Mouse (Mus musculus): ENCODE results near the gene Krtap19-1. TPM values are rescaled to one million over a fixed set of nuclear protein-coding genes. Genes with fewer than 3 reads are reported as not detected.

Gene Krtap19-1
- polyA plus RNA-seq, 1 experiment from 2014 or later, result not detected

DNA sequence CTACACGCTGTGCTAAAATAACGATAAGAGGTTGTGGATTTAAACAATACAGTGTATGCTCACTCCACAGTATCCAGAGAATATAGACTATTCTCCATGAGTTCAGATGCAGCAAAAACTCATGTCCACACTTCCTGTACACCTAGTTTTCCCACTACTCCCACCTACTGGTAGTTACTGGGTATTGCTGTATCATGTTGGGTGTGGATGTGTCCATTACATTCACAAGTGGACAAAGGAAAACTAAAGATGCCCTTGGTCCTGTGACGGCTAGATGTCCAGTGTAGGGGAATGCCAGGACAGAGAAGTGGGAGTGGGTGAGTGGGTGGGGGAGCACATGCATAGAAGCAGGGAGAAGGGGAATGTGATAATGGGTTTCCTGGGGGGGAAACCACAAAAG, 45.5 kb downstream of the Krtap19-1 start:
- ATAC-seq (ENCODE audit: insufficient number of reproducible peaks, insufficient read depth, low FRiP score, low TSS enrichment, low read depth), result no peak
- no peak overlapping the region for H3K4me3 ChIP-seq (replicated peaks)
- WGBS, result 86% methylated on average over 3 of the region's 3 CpGs

DNA sequence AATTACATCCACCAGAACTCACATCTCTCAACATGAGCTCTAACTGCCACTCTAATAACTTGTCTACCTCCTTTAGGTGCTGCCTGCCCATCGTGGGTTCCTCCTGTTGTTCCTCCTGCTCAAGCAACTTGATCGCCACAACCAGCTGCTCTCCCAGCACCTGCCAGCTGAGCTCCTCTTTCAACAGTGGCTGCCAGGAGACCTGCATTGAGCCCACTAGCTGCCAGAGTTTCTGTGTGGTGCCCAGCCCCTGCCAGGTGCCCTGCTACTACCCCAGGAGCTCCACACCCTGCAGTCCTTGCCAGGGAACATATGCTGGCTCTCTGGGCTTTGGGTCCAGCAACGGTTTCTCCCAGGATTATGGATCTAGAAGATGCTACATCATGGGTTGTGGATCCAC, 49.1 kb downstream of the Krtap19-1 start, which contains the start of gene Krtap15:
Gene Krtap15, plus strand, starts transcription at position 150 of the 400 bp plus-strand sequence.
- no peaks in the 10 kb centered on the region for H3K4me1 ChIP-seq (replicated peaks)
- no peak within 1 kb of the TSS for H3K4me3 ChIP-seq (replicated peaks)
- no peaks in the 10 kb centered on the region for H3K36me3 ChIP-seq
- 86% methylated on average over 3 of the region's 3 CpGs for WGBS
- H3K27me3 ChIP-seq, result no peaks in the 10 kb centered on the region; the same call in 1 of the 2 replicates
- no peaks in the 10 kb centered on the region for H3K9me3 ChIP-seq
- no peak for ATAC-seq (ENCODE audit: insufficient number of reproducible peaks, insufficient read depth, low FRiP score, low TSS enrichment, low read depth)
- H3K27ac ChIP-seq, result no peak within 1 kb of the TSS
- no peak within 1 kb of the TSS for H3K4me2 ChIP-seq
- no peak within 1 kb of the TSS for H3K9ac ChIP-seq (replicated peaks)

More for the DNA sequence above, 45.5 kb downstream of the Krtap19-1 start:
- H3K9me3 ChIP-seq, result no peaks in the 10 kb centered on the region
- no peaks in the 10 kb centered on the region for H3K4me1 ChIP-seq (replicated peaks)
- no peak overlapping the region for H3K4me2 ChIP-seq
- no peaks in the 10 kb centered on the region for H3K36me3 ChIP-seq
- no peak overlapping the region for H3K27ac ChIP-seq
- H3K27me3 ChIP-seq, result no peaks in the 10 kb centered on the region; the same call in 1 of the 2 replicates
- no peak overlapping the region for H3K9ac ChIP-seq (replicated peaks)

Other genes with a start within 250 kb of the Krtap19-1 start
- not detected in 2 replicates for gene 2310079G19Rik, start 241.7 kb downstream of the Krtap19-1 start, polyA plus RNA-seq (2016; fragmentation: Nextera tagmentation; extraction: Ambion mirVana)
- gene Krtap26-1, start 221.6 kb downstream of the Krtap19-1 start, polyA plus RNA-seq (2016; fragmentation: Nextera tagmentation; extraction: Ambion mirVana), result not detected in 2 replicates
- not detected in 2 replicates for gene Krtap27-1, start 197.7 kb downstream of the Krtap19-1 start, polyA plus RNA-seq (2016; fragmentation: Nextera tagmentation; extraction: Ambion mirVana)
- gene 2310061N02Rik, start 161.4 kb downstream of the Krtap19-1 start, polyA plus RNA-seq (2016; fragmentation: Nextera tagmentation; extraction: Ambion mirVana), result not detected in 2 replicates
- gene Krtap13-1, start 140.5 kb downstream of the Krtap19-1 start, polyA plus RNA-seq (2016; fragmentation: Nextera tagmentation; extraction: Ambion mirVana), result not detected in 2 replicates
- not detected in 2 replicates for gene Krtap13, start 117.8 kb downstream of the Krtap19-1 start, polyA plus RNA-seq (2016; fragmentation: Nextera tagmentation; extraction: Ambion mirVana)
- not detected in 2 replicates for gene 2310034C09Rik, start 110.6 kb downstream of the Krtap19-1 start, polyA plus RNA-seq (2016; fragmentation: Nextera tagmentation; extraction: Ambion mirVana)
- gene 2310057N15Rik, start 95.2 kb downstream of the Krtap19-1 start, polyA plus RNA-seq (2016; fragmentation: Nextera tagmentation; extraction: Ambion mirVana), result not detected in 2 replicates
- gene Gm5965, start 91.5 kb downstream of the Krtap19-1 start, polyA plus RNA-seq (2016; fragmentation: Nextera tagmentation; extraction: Ambion mirVana), result not detected in 2 replicates
- gene Gm20741, start 57.2 kb downstream of the Krtap19-1 start, polyA plus RNA-seq (2016; fragmentation: Nextera tagmentation; extraction: Ambion mirVana), result not detected in 2 replicates
- 0.25 and 0.26 TPM in 2 replicates for gene Krtap15, start 49.2 kb downstream of the Krtap19-1 start, polyA plus RNA-seq (2016; fragmentation: Nextera tagmentation; extraction: Ambion mirVana)
- not detected in 2 replicates for gene Krtap14, start 43.3 kb downstream of the Krtap19-1 start, polyA plus RNA-seq (2016; fragmentation: Nextera tagmentation; extraction: Ambion mirVana)
- gene Krtap19-2, start 4.9 kb upstream of the Krtap19-1 start, polyA plus RNA-seq (2016; fragmentation: Nextera tagmentation; extraction: Ambion mirVana), result not detected in 2 replicates
- not detected in 2 replicates for gene Krtap19-3, start 8.6 kb upstream of the Krtap19-1 start, polyA plus RNA-seq (2016; fragmentation: Nextera tagmentation; extraction: Ambion mirVana)
- not detected in 2 replicates for gene Krtap19-4, start 15.7 kb upstream of the Krtap19-1 start, polyA plus RNA-seq (2016; fragmentation: Nextera tagmentation; extraction: Ambion mirVana)
- gene Krtap19-5, start 27.0 kb upstream of the Krtap19-1 start, polyA plus RNA-seq (2016; fragmentation: Nextera tagmentation; extraction: Ambion mirVana), result not detected in 2 replicates
- not detected in 2 replicates for gene Krtap19-9b, start 62.9 kb upstream of the Krtap19-1 start, polyA plus RNA-seq (2016; fragmentation: Nextera tagmentation; extraction: Ambion mirVana)
- not detected in 2 replicates for gene Krtap16-3, start 93.5 kb upstream of the Krtap19-1 start, polyA plus RNA-seq (2016; fragmentation: Nextera tagmentation; extraction: Ambion mirVana)
- not detected in 2 replicates for gene Krtap22-2, start 141.3 kb upstream of the Krtap19-1 start, polyA plus RNA-seq (2016; fragmentation: Nextera tagmentation; extraction: Ambion mirVana)
- gene Gm10229, start 145.9 kb upstream of the Krtap19-1 start, polyA plus RNA-seq (2016; fragmentation: Nextera tagmentation; extraction: Ambion mirVana), result not detected in 2 replicates
- gene Krtap6-1, start 162.3 kb upstream of the Krtap19-1 start, polyA plus RNA-seq (2016; fragmentation: Nextera tagmentation; extraction: Ambion mirVana), result not detected in 2 replicates
- not detected in 2 replicates for gene Gm10228, start 172.1 kb upstream of the Krtap19-1 start, polyA plus RNA-seq (2016; fragmentation: Nextera tagmentation; extraction: Ambion mirVana)
- gene Krtap6-5, start 178.5 kb upstream of the Krtap19-1 start, polyA plus RNA-seq (2016; fragmentation: Nextera tagmentation; extraction: Ambion mirVana), result not detected in 2 replicates
- gene 1110025L11Rik, start 194.6 kb upstream of the Krtap19-1 start, polyA plus RNA-seq (2016; fragmentation: Nextera tagmentation; extraction: Ambion mirVana), result not detected in 2 replicates
- gene Krtap6-3, start 214.6 kb upstream of the Krtap19-1 start, polyA plus RNA-seq (2016; fragmentation: Nextera tagmentation; extraction: Ambion mirVana), result not detected in 2 replicates